Mouse (Mus musculus) cerebellum, adult (tissue): ENCODE results near the gene Katnal1.

ENCODE experiments used
- ATAC-seq: cut with Nextera tagmentation; 2 replicates; pipeline ENCODE4 v1.9.2; 2017; ENCODE audit warnings: mild to moderate bottlenecking, moderate library complexity, mixed read lengths; ENCODE audit not compliant: insufficient number of reproducible peaks, low FRiP score, low TSS enrichment

Katnal1 gene

GRCm38 (mm10) chr5:148955575-148955974 lies 26.5 kb upstream of the Katnal1 start:
- ATAC-seq, result no peak

DNA sequence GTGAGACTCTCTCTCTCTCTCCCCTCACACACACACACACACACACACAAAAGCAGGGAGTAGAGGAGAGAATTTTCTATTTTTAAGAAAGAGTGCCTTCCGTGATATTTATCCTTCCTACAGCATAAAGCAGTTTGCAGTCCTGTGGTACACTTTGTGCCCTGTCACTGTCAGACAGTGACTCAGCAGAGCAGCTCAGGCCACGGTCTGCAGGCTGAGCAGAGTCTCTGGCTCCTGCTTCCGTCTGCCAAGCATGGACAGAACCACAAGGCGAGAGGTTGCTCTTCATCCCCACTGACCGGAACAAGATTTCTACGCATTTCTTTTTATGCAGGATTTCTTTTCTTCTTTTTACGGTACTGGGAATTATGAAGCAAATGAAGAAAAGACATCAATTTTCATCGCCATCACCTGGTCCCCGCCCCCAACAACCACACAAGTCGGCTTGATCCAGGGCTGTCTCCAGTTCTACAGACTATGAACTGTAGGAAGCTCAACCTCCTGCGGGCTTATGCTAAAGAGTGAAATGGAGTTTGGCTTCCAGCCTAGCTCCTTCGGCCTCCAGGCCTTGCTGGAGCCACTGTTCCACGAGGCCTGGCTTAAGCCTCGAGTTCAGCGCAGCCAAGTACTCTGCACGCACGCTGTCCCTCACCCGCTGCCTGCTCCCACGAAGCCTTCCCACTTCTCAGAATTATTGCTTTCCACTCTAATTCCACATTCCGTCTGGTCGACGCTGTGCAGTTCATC lies 25.4 kb upstream of the Katnal1 start:
- no peak for ATAC-seq

DNA sequence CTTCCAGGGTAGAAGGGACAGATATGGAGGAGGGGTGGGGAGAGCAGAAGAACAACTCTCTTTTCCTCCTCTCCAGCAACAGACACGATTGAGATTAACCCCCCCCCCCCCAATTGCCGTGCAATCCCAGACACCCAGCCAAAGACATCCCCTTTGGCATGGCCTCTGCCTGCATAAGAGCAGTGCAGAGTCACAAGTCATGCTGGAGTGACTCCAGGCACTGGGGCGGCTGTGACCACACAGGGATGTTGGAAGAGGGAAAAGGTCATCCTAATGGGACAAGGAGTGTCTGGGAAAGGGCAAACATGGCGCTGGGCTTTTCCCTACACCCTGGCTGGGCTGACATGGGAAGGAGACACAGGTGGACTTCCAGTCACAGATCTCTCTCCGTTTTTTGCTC lies 24.0 kb upstream of the Katnal1 start:
- no peak for ATAC-seq

DNA sequence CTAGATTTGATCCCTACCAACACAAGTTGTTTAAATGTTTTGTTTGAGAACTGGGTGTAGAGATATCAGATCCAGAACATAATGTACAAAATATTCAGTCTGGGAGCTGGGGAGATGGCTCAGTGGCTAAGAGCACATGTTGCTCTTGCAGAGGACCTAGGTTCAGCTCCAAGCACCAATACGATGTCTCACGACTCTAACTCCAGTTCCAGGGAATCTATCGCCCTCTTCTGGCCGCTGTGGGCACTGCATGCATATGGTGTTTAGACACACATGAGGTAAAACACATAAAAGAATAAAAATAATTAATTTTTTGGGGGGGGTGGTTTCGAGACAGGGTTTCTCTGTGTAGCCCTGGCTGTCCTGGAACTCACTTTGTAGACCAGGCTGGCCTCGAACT lies 23.3 kb upstream of the Katnal1 start:
- no peak for ATAC-seq

DNA sequence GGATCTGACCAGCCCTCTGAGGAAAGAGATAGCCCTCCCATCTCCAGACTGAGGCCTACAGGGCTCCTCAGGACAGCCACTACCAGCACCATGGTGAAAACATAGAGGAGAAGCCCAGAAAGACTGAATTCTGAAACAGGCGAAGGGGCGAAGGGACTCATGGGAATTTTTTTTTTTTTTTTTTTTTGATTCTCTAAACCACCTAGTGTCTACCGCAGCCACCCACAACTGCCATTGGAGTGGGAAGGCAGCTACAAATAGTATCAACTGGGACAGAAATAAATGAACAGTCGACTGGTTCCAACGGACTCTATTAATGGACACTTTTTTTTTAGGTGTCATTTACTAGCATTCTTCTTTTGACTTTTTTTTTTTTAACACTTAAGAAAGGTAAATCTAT lies 22.2 kb upstream of the Katnal1 start:
- ATAC-seq, result no peak

GRCm38 (mm10) chr5:148950064-148950463 lies 20.9 kb upstream of the Katnal1 start:
- ATAC-seq, result no peak

DNA sequence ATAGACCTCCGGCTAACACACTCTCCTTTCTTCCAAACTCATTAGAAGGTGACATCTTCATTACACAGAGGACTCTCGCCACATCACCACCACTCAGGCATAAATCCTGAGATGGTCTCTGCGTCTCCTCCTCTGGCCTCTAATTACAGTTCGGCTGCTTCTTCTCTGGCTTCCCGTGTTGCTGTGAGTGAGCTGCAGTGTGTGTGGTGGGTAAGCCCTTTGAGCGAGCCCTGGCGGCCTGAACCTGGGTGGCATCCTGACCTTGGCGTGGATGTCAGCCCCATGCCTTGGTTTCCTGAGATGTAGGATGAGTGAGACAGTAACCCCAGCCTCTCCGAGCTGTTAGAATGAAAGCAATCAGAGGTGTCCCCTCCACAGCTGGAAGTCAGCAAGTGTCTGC lies 19.5 kb upstream of the Katnal1 start:
- no peak for ATAC-seq

DNA sequence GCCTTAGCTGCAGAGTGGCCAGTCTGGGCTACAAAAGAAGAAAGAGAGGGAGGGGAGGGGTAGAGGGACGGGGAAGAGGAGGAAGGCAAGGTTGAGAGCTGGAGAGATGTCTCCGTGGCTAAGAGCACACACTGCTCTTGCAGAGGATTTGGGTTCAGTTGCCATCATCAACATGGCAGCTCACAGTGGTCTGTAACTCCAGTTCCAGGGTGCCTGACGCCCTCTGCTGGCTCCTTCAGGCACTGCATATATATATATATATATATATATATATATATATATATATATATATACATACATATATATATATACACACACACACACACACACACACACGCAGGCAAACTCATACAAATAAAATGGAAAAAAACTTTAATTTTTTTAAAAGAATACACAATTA lies 18.3 kb upstream of the Katnal1 start:
- ATAC-seq, result no peak

GRCm38 (mm10) chr5:148946787-148947186 lies 17.7 kb upstream of the Katnal1 start:
- ATAC-seq, result no peak

- ATAC-seq, result no peak
Observed at GRCm38 (mm10) chr5:148945735-148946134, 16.6 kb upstream of the Katnal1 start.

DNA sequence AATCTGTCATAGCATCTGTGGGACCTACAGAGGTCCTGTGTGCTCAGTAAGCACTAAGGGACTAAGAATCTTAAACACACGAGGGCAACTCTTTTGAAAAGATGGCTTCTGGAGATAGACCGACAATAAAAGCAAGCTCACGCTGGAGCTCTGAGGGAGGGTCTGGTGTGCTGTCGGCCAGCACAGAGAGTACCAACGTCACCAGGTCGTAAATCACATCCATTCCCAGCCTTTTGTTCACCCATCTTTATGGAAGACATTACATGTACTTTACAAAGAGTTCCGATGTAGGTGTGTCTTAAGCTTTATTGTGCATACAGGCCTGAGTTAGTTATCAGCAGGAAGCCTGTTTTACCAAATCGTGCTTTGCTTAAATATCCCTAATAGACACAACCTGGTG lies 14.9 kb upstream of the Katnal1 start:
- no peak for ATAC-seq

GRCm38 (mm10) chr5:148943444-148943843 lies 14.3 kb upstream of the Katnal1 start:
- ATAC-seq, result no peak

GRCm38 (mm10) chr5:148942957-148943356 lies 13.8 kb upstream of the Katnal1 start:
- ATAC-seq, result no peak

DNA sequence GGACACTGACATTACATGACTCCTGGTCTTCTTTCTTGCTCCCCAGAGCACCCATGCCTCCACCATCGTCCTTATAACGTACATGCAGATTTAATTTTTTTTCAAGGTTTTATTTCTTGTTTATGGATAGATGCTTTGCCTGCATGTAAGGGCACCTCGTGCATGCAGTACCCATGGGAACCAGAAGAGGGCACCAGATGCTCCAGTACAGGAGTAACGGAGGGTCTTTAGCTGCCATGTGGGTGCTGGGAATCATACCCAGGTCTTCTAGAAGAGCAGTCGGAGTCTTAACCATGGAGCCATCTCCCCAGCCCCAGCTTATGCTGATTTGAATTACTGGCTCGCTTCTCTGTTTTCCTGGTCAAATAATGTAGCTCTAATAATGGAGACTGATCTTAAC lies 13.2 kb upstream of the Katnal1 start:
- no peak for ATAC-seq

DNA sequence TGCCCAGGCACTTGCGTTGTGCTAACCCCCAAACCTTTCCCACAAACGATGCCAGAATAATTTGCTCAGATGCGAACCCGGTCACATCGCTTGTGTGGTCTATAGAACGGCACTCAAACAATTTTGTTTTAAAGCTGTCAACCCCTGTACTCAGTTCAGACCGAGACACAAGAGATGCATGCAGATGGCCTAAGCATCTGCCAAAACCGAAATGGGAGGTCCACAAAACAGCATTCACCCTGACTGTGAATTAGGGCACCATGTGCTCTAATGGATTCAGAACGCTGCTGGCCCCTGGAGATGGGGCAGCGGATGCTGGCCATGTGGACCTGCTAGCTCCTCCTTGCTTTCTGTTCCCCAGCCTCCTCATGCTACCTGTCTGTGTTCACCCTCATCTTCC lies 12.7 kb upstream of the Katnal1 start:
- no peak for ATAC-seq

DNA sequence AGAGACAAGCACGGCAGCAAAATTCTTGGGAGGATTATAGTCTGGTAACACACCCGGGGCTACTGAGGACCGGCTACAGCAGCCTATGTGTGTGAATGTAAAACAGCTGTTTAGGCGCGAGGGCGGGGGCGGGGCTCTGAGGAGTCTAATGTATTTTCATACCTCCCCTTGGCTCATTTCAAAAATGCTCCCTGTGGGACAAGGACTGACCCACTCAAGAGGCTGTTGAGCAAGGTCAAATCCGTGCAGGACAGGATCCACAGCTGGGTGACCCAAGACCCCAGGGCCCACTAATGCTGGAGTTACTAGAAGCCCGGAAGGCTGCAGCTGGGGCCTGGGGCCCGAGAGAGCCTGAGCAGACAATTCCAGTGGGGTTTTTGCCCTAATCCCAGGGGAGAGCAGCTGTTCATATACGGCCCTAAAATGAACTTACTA lies 10.8 kb upstream of the Katnal1 start:
- no peak for ATAC-seq

- ATAC-seq, result no peak
Observed at GRCm38 (mm10) chr5:148936516-148936951, 7.4 kb upstream of the Katnal1 start.

DNA sequence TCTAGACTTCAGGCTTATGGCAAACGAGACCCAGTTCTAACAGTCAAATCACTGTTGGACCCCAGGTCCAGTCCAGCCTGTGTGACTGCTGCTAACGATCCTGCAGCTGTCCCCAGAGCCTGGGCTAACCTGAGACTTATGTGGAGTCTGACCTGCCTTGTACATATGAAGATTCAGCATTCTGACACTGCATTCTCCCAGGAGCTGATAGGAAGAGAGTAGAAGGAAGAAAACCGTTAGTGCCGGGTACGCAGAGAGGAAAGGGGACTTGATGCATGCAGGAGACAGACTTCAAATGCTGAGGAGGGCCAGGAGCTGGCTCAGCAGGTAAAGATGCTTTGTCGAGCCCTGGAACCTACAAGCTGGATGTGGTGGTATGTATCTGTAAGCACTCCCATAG lies 6.8 kb upstream of the Katnal1 start:
- no peak for ATAC-seq

DNA sequence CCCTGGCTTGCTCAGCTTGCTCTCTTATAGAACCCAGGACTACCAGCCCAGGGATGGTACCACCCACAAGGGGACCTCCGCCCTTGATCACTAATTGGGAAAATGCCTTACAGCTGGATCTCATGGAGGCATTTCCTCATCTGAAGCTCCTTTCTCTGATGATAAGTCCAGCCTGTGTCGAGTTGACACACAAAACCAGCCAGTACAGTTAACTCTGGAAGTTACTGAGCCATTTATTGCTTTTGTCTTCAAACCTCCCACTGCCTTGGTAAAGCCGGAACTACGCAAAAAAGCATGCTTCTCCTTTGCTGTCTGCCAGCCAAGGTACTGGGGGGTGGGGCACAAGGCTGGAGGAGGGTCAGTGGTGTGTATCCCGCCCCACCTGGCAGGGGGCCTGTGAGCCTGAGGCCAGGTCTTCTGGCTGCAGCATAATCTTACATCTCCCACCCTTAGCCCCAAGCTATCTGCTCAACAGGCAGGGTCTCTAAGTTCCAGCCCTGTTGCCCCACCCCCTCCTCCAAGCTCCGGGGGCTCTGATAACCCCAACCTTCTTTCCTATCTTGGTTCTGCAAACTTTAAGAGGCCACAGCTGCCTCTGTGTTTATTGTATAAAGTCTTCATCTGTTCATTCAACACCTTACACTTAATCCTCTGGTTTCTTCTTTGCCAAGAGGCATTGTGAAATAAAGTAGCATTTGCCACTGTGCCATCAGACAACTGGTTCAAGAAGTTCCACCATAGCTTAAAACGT lies 6.1 kb upstream of the Katnal1 start:
- ATAC-seq, result no peak

GRCm38 (mm10) chr5:148934457-148934856 lies 5.3 kb upstream of the Katnal1 start:
- no peak for ATAC-seq

DNA sequence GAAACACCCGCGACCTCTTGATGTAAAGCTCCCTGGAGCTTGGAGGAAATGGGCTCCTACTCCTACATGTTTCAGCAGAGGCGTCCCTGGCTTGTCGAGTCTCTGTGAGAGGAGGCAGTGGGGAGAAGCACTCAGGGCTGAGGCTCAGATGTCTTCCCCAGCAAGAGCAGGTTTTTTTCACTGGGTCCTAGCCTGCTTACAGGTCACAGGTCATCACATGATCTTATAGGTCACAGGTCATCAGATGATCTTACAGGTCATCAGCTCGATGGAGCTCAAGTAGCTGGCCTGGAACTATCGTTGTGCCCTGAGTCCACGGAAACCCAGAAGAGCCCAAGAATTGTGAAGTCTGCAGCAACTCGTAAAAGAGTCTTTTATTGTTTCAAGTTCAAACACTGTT lies 4.6 kb upstream of the Katnal1 start:
- ATAC-seq, result no peak

DNA sequence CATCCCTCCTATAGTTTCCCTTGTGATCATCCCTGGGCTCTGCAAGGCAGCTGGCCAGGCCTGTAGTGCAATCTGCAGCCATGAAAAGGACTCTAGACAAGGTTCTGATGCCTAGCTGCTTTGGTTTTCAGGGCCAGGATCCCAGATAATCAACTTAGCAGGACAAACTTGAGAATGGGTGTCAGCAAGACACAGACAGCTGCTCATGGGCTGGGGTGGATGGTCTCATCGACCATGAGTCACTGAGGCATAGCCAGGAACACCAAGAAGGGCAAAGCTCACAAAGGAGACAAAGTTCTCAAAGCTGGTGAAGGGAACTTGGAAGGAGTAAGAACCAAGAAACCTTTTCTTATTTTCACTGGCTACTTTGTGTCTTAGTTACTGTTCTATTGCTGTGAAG lies 2.2 kb upstream of the Katnal1 start:
- ATAC-seq, result no peak
